Mouse (Mus musculus) cerebellum, postnatal 25 days (tissue): ENCODE results near the gene Cd247.

Experiments
- DNase-seq, 2 experiments: peaks; one replicate each; pipeline ENCODE4 v3.0.0; 2021; ENCODE audit warnings: mixed read lengths in 2 of 2

The Cd247 gene

DNA sequence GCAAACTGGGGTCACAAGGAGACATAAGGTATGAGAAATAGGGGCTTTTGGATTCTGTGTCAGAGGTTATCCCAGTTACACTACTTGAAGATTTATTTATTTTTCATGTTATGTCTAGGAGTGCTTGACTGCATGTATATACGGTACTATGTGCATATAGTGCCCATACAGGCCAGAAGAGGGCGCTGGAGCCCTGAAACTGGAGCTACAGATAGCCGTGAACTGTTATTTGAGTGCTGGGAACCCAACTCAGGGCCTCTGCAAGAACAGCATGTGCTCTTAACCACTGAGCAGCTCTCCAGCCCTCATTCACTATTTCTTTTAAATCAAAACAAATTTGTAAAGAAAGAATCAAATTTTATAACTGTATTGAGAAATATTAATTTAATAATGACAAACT lies 132.5 kb downstream of the Cd247 start:
- DNase-seq = no peak

DNA sequence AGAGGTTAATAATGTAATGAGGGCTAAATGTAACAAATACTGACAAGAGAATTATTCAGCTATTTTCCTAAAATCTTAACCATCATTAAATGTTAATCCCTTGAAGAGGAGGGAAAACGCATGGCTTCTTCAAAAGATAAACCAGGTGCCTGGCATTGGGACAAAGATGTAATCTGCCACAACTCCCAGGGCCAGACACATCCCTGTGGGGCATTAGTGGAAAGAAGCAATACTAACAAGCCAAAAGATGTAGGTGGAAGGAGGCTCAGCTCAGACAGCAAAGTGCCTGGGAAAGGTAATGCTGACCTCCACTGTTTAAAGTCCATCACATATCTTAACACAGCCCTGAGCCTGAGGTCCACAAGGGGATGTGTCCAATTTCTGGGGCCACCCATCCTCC lies 134.0 kb downstream of the Cd247 start:
- peak; percentile 26 to 42 for DNase-seq

DNA sequence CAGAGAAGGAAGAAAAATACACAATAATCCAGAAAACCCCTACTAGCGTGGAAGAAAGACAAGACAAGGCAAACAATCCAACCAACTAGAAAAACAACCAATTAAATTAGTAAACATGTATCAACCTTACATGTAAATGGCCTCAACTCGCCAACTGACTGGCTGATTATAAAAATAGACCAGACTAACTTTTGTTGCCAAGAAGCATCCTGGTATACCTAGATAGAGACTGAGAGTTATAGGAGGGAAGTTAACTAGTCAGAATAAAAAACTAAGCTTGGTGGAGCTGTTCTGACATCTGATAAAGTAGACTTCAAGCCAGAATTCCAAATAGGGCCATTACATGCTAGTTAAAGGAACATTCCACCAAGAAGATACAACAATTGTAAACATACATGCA lies 136.7 kb downstream of the Cd247 start:
- no peak for DNase-seq
